Mouse (Mus musculus) left cerebral cortex, adult 9 months (tissue): ENCODE results near the gene Dstn.

Source experiments
- DNase-seq, 2 experiments: peaks; one replicate each; pipeline ENCODE4 v3.0.0; 2022; ENCODE audit warnings: low spot score in 2 of 2

Dstn gene

DNA sequence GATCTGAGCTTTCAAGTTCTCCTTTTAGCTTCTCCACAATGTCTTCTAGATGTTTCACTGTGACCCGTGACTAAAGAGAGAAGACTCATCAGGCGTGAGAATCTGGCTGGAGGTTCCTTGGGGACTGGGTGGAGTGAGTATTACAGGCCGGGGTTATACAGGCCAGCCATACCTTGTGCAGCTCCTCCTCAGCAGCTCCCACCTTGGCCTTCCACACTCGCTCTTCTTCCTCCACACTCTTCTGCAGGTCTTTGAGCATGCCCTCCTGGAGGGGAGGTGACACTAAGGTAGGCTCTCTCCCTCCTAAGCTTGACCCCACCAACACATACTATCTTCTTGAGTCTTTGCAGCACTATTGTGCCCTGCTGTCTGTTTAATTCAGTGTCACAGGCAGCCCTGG, 38.8 kb downstream of the Dstn start:
- no peak for DNase-seq

DNA sequence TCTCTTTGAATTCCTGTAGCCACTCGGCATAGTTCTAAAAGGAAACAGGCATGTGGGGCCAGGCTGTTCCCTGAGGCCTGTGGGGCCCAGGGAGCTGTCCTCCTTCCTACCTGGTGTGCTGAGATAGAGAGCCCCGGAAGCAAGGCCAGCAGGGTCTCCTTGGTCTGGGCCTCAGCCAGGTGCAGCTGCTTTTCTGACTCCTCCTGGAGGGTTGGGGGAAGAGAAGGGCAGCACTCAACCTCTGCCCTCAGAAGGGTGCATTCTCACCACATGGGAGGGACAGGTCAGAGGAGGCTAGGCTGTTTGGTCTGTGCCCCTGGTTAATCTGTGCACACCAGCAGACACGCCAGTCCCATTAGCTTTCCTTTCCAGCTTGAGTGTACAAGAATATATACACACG, 39.9 kb downstream of the Dstn start:
- DNase-seq = no peak

DNA sequence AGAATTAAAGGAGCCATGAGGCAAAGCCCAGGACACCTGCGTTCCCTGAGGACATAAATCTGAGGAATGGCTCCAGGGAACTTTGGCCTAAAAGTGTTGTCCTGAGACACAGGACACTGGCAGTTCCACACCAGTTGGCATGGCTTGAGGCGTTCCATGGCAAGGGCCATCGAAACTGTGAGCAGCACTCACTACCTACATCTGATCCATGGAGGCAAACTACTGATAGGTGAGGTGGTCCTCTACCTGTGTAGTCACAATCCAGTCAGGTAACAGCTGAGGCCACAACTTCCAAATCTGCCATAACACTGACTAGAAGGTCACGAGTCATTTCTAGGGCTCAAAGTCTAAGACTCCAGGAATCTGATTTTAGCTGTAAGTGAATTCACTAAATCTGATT, 40.6 kb downstream of the Dstn start:
- DNase-seq = no peak

DNA sequence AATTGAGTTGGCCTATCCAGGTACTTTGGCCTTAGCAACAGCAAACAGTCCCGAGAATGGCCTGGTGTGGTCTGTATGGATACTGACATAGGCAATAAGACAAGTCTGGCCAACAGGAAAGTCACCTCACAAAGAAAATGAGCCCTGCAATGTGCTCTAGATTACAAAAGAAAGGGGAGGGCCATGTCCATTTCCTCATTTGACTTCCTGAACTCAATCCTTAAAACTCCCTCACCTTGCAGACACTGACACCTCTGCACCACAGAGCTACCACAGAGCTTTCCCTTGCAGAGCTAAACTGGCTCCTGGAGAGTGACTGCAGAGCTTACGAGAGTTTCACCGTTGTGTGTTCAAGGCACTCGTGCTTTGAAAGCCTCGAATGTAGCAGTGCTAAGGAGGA, 47.1 kb downstream of the Dstn start:
- DNase-seq = no peak

DNA sequence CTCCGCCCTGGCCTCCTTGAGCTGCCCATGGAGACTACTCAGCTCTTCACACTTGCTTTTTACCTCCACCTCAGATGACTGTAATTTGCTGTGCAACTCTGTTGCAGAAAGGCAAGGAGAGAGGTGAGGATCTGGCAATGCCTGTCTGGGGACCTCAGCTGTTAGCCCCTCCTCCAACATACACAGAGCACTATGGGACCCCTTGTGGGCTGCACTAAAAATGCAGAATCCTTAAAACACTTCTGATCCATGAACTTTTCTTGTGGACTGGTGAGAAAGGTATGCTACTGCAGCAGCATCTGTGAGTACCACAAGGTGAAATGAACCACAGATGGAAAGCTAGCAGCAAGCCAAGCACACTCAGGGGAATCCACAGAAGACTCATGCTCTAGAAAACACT, 48.2 kb downstream of the Dstn start:
- DNase-seq = no peak

DNA sequence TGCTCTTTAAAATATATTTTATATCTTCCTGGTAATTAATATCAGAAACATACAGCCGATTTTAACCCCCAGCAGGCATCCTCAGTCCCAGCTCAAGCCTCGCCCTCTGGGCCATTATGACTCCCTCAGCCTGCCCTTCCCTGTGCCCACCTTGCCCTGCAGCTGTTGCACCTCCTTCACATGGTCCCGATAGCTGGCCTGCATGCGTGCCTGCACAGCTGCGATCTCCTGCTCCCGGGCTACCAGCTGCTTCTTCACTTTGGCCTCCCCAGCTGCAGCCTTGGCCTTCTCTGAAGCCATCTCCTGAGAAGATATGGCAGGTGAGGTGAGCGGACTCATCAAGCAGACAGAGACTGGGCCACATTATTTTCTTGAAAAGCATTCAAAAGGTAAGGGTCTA, 54.1 kb downstream of the Dstn start:
- DNase-seq = no peak

DNA sequence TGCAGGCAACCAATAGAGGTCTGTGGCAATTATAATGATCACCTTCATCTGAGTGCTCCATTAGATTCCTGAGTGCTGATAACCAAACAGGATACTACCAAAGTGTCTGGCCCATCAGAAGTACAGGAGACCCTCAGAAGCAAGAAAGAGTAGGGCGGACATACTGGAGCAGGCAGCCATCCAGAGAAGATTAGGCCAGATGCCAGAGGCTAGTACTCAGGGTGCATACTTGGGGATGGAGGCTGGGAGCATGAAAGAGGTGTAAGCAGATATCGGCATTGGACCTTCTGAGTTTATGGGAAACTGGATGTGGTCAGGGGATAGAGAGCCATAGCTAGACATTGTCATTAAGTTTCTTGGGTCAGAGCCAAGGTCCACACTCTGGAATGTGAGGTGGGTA, 55.7 kb downstream of the Dstn start:
- no peak for DNase-seq

DNA sequence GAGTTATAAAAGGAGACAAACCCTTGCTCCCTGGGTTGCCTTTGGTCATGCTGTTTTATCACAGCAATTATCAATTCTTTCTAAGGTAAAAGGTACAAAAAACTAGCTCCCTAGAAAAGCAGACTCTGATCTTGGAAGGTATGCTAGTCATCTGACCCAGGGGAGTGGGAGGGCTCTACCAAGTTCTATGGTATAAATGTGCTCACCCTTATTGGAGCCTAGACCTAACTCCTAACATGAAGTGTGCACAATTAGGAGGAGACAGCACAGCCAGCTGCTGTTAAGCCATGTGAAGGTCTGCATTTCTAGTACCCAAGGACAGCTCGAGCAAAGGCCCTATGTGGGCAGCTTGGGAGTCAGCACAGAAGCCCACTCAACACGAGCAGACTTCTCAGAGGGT, 56.8 kb downstream of the Dstn start:
- DNase-seq = no peak

DNA sequence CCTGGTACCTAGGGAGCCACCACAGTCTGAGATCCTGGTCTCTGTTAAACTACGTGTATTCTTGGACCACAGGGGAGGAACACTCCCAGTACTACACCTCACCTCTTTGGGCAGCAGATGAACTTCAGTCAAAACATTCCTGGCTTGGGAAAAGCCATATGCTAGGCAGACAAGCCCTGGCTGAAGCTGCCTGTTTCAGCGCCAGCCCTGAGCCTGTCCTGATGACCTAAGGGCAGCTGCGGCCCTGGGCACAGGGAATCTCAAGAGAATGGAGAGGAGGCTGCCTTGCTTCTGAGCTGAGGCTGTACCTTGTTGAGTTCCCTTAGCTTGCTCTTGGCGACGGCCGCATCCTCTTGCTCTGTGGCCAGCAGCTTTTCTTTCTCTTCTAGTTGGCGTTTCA, 58.0 kb downstream of the Dstn start:
- DNase-seq = no peak

DNA sequence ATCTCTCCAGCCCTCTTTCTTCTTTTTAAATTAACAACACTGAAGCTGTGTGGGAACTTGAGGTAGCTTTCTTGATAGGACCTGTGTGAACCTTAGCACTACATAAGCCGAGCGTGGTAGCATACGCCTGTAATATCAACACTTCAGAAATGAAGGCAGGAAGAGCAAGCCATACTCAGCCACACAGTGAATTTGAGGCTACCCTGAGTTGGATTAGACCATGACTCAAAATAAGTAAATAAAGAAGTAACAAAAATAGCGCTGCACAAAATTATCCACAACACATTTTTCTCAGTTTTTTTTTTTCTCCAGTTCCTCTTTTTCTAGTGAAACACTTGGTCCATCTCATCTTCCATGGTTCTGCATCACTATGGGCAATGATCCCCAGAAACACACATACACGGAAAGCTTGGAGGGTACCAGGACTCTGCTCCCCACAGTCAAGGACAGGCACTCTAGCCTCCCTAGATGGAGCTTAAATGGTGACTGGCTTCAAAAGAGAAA, 60.1 kb downstream of the Dstn start:
- no peak for DNase-seq

DNA sequence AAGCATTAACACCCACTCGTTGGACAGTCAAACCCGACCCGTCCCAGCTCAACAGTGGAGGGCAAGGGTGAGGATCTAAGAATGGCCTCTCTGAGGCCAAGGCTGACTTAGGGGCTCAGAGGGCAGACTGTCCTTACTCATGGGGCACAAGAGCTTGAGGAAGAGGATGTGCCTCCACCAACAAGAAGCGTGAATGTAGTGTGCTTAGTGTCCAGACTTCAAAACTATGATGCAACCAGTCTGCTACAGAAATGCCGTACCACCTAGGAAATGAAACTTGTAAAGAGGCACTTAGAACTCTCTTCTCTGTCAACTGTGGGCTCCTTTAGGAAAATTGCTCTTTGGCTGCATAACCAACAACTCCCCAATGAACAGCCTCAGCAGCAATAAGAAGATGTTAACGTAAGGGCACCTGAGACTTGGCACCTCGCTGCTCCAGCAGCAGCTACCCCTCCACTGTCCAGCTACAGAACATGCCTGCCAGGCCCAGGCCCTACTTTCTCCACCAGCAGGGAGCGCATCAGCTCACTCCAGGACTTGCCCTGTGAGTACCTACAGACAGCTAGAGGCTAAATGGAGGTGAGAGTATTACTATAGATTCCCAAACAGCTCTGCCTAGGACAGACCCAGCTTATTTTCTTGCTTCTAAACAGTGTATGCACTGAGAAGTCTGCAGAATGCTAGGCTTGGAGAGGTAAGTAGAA, 63.5 kb downstream of the Dstn start:
- DNase-seq = no peak

DNA sequence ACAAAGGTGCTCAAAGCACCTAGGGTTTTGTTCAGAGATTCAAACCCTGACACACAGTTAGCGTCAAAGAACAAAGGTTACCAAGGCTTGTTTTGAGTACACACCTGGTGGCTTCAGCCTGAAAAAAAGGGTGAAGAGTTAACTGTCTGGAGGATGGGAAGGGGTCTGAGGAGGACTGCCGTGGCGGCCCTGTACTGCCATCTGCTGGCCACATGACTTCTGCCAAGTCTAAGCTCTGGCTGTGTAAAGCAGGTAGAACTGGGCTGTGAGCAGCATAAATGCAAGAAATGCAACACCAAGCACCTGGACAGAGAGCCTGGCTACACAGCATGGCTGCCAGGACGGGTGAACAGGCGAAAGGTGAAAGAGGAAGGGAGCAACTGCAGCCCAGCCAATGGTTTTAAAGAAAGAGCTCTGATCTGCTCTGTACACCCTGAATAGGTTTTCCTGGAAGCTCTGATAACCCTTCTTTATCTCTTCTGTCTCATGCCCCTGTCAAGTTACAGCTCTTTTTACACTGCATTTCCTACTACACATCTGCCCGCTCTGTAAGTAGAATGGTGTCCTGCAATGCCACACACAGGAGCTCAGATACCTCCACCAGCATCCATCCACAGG, 65.8 kb downstream of the Dstn start:
- DNase-seq = peak in 1 of 2 experiments; percentile 61

DNA sequence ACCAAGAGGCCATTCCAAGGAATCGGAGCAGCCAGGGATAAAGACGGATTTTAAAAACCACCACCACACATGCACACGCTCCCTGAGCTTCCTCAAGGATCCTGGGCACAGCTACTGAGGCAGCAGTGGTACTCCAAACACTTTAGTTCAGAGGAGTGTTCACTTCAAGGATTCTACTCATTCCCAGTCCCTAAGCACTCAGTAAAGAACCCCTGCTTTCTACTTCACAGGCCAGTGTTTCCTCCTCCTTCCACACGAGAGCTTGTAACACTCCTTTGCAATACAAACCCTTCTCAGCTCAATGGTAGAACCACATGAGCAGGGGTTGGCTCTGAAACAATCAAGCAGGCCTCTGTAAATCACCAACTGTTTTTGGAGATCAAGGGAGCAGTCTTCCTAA, 67.0 kb downstream of the Dstn start:
- DNase-seq = no peak

DNA sequence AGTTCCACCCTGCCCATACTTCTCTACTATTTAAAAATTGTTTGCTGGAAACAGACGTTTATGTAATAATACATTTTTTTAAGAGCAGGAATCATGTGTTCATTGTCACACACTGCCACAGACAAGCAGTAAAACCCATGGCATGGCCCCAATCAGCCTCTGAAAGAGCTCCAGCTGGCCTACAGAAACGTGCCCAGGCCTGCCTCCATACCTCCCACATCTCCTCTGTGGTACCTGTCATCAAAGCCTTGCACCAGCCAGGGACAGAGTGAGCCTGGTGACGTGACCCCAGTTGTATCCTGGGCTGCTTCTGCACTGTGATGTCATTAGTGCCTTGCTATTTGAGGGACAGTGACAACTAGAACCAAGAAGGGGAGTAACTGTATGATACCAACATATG, 67.8 kb downstream of the Dstn start:
- no peak for DNase-seq

DNA sequence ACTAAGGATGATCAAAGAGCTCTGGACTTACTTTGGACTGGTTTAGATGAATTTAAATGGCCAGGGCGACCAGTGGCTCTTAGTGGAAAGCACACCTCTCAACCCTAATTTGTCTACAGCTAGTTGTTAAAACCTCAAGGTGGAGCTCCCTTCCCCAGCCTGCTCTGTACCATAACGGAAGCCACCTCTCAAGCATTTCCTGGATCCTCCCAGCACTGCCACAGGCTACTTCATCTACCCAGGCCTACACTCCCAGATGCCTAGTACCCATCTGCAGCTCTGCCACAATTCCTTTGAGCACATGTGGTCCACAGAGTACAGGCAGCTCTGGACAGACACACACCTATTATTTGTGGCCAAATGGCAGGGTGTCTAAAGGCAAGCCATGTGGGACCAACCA, 68.4 kb downstream of the Dstn start:
- no peak for DNase-seq

DNA sequence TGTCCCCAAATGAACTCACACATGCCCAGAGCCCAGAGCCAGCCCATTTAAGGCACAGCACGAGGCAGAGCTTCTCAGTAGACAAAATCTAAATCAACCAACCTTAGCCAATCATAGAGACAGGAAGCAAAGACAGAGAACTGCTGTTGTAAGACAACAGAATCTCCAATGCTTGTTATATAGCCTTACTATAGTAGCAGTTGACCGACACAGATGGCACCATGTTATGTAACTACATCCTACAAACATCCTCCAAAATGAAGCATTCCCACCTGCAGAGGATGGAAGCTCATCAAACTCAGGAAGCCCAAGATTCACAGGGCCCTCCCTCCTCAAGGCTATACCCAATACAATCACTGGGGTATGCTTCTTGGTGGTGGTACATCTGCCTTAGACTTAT, 72.4 kb downstream of the Dstn start:
- no peak for DNase-seq

DNA sequence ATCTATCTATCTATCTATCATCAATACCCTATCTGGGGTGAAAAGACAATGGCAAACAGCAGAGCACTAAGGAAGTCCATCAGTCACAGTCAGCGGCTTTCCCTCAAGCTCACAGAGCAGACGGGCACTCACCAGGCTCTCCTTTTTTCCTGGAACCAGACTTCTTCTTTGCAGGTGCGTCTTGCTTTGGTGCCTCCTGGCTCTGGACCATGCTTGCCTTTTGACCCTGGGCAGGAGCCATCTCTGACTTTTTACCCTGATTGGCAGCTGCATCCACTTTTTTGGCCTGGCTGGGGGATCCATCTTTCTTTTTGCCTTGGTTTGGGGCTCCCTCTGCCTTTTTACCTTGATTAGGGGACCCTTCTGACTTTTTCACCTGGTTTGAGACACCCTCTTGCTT, 72.9 kb downstream of the Dstn start:
- DNase-seq = no peak

DNA sequence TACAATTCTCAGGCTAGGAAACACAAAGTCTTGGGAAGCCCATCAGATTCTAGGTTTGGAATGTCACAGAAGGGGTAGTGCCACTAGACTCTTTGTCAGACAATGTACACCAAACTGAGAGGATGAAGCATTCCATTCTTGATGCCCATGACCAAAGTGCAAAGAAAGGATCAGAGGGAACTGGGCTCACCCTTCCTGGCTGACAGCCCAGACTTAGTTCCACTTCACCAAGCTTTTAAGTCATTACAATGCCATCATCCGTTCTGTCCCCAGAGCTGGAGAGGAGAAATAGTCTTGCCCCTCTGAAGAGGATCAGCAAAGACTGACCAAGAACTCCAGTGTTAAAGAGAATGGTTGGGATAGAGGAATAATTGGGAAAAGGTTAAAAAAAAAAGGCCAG, 75.9 kb downstream of the Dstn start:
- DNase-seq = peak in 1 of 2 experiments; percentile 25

DNA sequence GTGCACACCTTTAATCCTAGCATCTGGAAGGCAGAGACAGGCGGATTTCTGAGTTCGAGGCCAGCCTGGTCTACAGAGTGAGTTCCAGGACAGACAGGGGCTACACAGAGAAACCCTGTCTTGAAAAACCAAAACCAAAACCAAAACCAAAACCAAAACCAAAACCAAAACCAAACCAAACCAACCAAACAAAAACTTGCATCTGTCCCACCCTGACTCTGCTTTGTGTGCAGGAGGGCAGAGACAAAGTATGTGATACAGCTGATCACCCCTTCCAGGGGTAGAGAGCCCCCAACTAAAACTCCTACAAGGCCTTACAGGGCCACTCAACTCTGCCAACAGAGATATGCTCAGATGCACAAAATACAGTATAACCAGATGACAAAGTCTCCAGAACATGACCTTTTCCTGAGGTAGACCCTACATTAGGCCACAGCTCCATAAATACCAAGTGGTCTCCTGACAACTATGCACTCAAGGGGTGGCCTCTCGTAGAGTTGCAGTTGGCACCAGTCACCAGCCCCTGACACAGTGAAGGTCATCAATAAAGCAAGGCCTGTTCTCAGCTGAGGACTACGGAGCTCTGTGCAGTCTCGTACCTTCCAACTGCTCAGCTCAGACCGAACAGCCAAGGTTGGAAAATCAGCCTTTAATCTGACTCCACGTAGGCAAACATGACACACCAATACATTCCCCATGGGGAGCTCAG, 77.0 kb downstream of the Dstn start:
- no peak for DNase-seq
